Mouse (Mus musculus) heart, embryonic 15.5 days (tissue): ENCODE results near the gene Gm16181. TPM values are rescaled to one million over a fixed set of nuclear protein-coding genes. Genes with fewer than 3 reads are reported as not detected.
A peak's percentile ranks its signal among the peaks of the same experiment; 100 is the strongest.

Experiments
- ATAC-seq: fragments of 200-750 bp; cut with Nextera tagmentation; replicated peaks from 2 replicates; pipeline ENCODE4 v1.8.0; 2017; ENCODE audit warnings: low read depth, moderate TSS enrichment; ENCODE audit not compliant: insufficient number of reproducible peaks, insufficient read depth, low FRiP score
- H3K27ac ChIP-seq: fragments of 300-500 bp; sonication (generic); 2 replicates; pipeline ENCODE4 v1.5.1; 2015; ENCODE audit warnings: mild to moderate bottlenecking, inconsistent platforms
- H3K27me3 ChIP-seq: fragments of 300-500 bp; sonication (generic); 2 replicates; pipeline ENCODE4 v1.6.1; 2015; ENCODE audit warnings: inconsistent platforms
- H3K36me3 ChIP-seq: fragments of 300-500 bp; sonication (generic); 2 replicates; pipeline ENCODE4 v1.6.1; 2015; ENCODE audit warnings: mild to moderate bottlenecking, inconsistent platforms
- H3K4me1 ChIP-seq: fragments of 300-500 bp; sonication (generic); replicated peaks from 2 replicates; pipeline ENCODE4 v1.6.1; 2015; ENCODE audit warnings: inconsistent platforms
- H3K4me2 ChIP-seq: fragments of 300-500 bp; sonication (generic); 2 replicates; pipeline ENCODE4 v1.6.1; 2015; ENCODE audit warnings: inconsistent platforms, mild to moderate bottlenecking, moderate library complexity
- H3K4me3 ChIP-seq: fragments of 300-500 bp; sonication (generic); 2 replicates; pipeline ENCODE4 v1.5.1; 2015; ENCODE audit warnings: mild to moderate bottlenecking, inconsistent platforms
- H3K9ac ChIP-seq: fragments of 300-500 bp; sonication (generic); 2 replicates; pipeline ENCODE4 v1.6.1; 2015; ENCODE audit warnings: mild to moderate bottlenecking, inconsistent platforms
- H3K9me3 ChIP-seq: fragments of 300-500 bp; sonication (generic); replicated peaks from 2 replicates; pipeline ENCODE4 v1.6.1; 2016; ENCODE audit warnings: inconsistent platforms
- WGBS: fragments of 180-500 bp; shearing (Covaris S2); methylation state at CpG from one replicate; pipeline ENCODE4 v1.1.7; 2015; ENCODE audit warnings: mixed read lengths; 5-methylcytosine and 5-hydroxymethylcytosine counted together
- polyA plus RNA-seq: library from polyadenylated mRNA; unstranded; fragments of >200 nt; fragmentation: Nextera tagmentation; extraction: Ambion mirVana; gene quantifications from 2 replicates; pipeline ENCODE4 v1.2.1, GENCODE M21; 2015

Gm16181 gene
- polyA plus RNA-seq, 1 experiment from 2014 or later: 0.35 TPM

DNA sequence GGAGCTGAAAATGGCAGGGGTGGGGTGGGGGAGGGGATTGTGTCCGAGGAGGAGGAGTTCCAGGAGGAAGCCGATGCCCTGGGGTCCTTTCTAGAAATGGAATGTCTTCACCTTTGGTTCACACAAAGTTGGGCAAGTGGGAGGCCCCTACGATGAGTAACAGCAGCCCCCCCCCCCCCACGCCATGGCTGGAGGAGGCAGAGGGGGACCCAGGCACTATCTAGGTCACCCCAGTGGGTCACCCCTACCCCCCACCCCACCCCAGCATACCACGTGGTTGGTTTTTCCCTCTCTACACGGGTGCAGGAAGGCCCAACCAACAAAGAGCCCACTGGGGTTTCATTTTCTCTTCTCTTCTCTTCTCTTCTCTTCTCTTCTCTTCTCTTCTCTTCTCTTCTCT is 23.5 kb upstream of the Gm16181 start:
- Histone ChIP-seq H3K9ac (no peak overlapping the region), H3K9me3 (no peaks in the 10 kb centered on the region), H3K4me1 (peaks cover 21% of the 10 kb centered on the region), H3K27ac (no peak overlapping the region), H3K4me3 (no peak overlapping the region), H3K4me2 (no peak overlapping the region), H3K27me3 (peaks cover 77% of the 10 kb centered on the region), H3K36me3 (no peaks in the 10 kb centered on the region)
- WGBS: 28% methylated on average over 6 of the region's 6 CpGs
- ATAC-seq: no peak

- no peak overlapping the region for H3K4me3 ChIP-seq
- H3K9ac ChIP-seq: no peak overlapping the region
- no peak for ATAC-seq
- WGBS: 55% methylated on average over 7 of the region's 7 CpGs
- peaks cover 21% of the 10 kb centered on the region for H3K4me1 ChIP-seq
- H3K27me3 ChIP-seq: peaks cover 86% of the 10 kb centered on the region
- no peaks in the 10 kb centered on the region for H3K9me3 ChIP-seq
- no peak overlapping the region for H3K27ac ChIP-seq
- no peaks in the 10 kb centered on the region for H3K36me3 ChIP-seq
- H3K4me2 ChIP-seq: no peak overlapping the region
Observed at GRCm38 (mm10) chr17:35198029-35198428, 22.6 kb upstream of the Gm16181 start.

DNA sequence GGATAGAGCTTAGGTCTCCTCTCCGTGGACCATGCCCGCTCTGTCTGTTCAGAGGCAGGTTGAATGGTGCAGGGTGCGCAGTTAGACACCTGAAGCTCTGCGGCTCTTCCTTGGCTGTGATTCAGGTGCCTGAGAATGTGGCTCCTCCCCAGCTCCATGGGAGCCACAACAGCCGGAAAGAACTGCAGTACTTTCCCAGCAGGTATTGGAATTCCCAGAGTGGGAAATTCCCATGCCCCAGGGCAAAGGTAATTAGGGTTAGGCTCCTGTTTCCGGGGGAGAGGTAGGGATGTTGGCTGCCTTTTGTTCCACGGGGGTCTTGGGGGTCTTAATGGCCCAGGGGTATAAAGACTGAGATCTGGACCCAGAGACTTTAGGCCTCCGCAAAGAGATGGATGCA is 21.7 kb upstream of the Gm16181 start:
- Histone ChIP-seq H3K27ac (no peak overlapping the region), H3K36me3 (no peaks in the 10 kb centered on the region), H3K9ac (no peak overlapping the region), H3K4me2 (no peak overlapping the region), H3K4me1 (peaks cover 21% of the 10 kb centered on the region), H3K27me3 (peaks cover 89% of the 10 kb centered on the region), H3K4me3 (no peak overlapping the region), H3K9me3 (no peaks in the 10 kb centered on the region)
- WGBS: 42% methylated on average over 8 of the region's 8 CpGs
- no peak for ATAC-seq

DNA sequence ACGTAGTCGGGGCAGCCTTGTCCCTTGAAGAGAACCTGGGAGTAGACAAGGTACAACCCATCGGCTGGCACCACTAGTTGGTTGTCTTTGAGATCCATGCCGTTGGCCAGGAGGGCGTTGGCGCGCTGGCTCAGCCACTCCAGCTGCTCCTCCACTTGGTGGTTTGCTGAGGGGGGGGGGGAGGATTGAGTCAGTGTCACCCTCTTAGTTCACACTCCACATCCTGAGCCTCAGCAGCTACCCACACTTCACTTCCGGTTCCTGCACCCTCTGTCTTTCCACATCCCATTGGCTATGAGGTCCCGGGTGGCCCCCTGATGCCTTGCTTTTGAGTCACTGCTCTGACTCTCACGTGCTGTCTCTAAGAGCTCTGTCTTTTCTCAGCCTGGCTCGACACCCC is 20.2 kb upstream of the Gm16181 start:
- Histone ChIP-seq H3K9ac (no peak overlapping the region), H3K27ac (no peak overlapping the region), H3K27me3 (peaks cover 85% of the 10 kb centered on the region), H3K9me3 (no peaks in the 10 kb centered on the region), H3K36me3 (no peaks in the 10 kb centered on the region), H3K4me3 (no peak overlapping the region), H3K4me2 (0 out of 2 replicates have a peak overlapping the region, but pooled peaks have one; percentile 21), H3K4me1 (peaks cover 18% of the 10 kb centered on the region)
- no peak for ATAC-seq
- 68% methylated on average over 11 of the region's 11 CpGs for WGBS

DNA sequence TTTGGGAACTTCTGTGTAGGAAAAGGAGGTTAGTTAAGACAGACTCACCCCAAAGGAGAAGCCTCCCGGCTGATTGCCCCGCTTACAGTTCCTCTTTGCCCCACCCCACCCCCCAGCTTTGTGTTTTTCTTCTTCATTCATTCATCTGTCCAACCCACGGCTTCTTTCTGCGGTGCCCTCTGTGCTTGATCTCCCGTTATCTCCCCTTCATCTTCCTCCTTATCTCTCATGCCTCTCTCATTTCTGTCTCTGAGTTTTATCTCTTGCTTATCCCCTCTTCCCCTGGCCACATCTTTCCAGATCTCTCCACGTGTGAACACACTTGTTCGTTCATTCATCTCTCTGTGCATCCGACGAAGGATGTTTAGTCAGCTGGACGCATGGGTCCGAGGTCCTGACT is 19.5 kb upstream of the Gm16181 start:
- WGBS: 48% methylated on average over 11 of the region's 11 CpGs
- Histone ChIP-seq H3K4me2 (peak overlapping the region; percentile 21; the same call in 1 of the 2 replicates), H3K27me3 (peaks cover 79% of the 10 kb centered on the region), H3K4me3 (peak overlapping the region; percentile 18), H3K9me3 (no peaks in the 10 kb centered on the region), H3K9ac (no peak overlapping the region), H3K27ac (no peak overlapping the region), H3K36me3 (no peaks in the 10 kb centered on the region), H3K4me1 (peaks cover 11% of the 10 kb centered on the region)
- no peak for ATAC-seq

DNA sequence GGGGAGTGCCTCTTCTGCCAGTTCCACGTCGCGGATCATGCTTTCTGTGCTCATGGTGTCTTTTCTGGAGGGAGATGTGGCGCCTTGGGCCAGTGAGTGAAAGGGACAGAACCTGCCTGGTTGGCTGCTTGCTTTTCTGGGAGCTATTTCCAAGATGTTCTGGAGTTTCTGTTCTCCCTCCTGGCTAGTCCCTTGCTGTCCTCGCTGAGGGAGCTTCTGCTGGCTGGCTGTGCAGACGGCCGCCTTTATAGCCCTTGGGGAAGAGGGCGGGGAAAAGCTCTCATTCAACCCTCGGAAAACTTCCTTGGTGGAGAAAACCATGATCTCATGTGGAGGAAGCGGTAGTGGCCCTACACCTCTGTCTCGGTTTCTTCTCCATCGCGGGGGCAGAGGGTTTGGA is 18.8 kb upstream of the Gm16181 start, which contains the start of gene Tnf:
Gene Tnf, minus strand, starts transcription at position 221 of the 400 bp plus-strand sequence.
- peaks cover 78% of the 10 kb centered on the region for H3K27me3 ChIP-seq
- ATAC-seq: no peak
- H3K36me3 ChIP-seq: no peaks in the 10 kb centered on the region
- no peaks in the 10 kb centered on the region for H3K9me3 ChIP-seq
- H3K4me3 ChIP-seq: peak within 1 kb of the TSS; percentile 18
- peak within 1 kb of the TSS; percentile 21; the same call in 1 of the 2 replicates for H3K4me2 ChIP-seq
- no peak within 1 kb of the TSS for H3K27ac ChIP-seq
- H3K9ac ChIP-seq: 0 out of 2 replicates have a peak within 1 kb of the TSS, but pooled peaks have one; percentile 28
- peaks cover 6% of the 10 kb centered on the region; the same call in 1 of the 2 replicates for H3K4me1 ChIP-seq
- WGBS: 27% methylated on average over 13 of the region's 13 CpGs

DNA sequence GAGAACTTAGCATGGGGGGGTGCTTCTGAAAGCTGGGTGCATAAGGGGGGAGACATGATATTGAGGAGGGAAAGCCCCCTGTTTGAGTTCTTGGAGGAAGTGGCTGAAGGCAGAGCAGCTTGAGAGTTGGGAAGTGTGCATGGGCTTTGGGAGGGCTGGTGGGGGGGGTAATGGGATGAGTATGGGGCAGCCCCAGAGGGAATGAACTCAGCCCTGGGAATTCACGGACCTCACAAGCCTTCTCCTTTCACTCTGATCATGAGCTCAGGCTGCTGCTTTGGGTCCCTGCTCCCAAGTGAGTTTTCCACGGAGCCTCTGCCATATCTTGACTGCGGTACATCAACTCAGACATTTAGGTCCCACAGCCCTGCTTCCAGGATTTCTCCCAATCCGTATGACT is 18.2 kb upstream of the Gm16181 start:
- Histone ChIP-seq H3K27me3 (peaks cover 73% of the 10 kb centered on the region), H3K4me2 (no peak overlapping the region), H3K9me3 (no peaks in the 10 kb centered on the region), H3K4me3 (no peak overlapping the region), H3K9ac (no peak overlapping the region), H3K27ac (no peak overlapping the region), H3K4me1 (peaks cover 6% of the 10 kb centered on the region; the same call in 1 of the 2 replicates), H3K36me3 (no peaks in the 10 kb centered on the region)
- ATAC-seq: no peak
- WGBS: 68% methylated on average over 4 of the region's 4 CpGs

DNA sequence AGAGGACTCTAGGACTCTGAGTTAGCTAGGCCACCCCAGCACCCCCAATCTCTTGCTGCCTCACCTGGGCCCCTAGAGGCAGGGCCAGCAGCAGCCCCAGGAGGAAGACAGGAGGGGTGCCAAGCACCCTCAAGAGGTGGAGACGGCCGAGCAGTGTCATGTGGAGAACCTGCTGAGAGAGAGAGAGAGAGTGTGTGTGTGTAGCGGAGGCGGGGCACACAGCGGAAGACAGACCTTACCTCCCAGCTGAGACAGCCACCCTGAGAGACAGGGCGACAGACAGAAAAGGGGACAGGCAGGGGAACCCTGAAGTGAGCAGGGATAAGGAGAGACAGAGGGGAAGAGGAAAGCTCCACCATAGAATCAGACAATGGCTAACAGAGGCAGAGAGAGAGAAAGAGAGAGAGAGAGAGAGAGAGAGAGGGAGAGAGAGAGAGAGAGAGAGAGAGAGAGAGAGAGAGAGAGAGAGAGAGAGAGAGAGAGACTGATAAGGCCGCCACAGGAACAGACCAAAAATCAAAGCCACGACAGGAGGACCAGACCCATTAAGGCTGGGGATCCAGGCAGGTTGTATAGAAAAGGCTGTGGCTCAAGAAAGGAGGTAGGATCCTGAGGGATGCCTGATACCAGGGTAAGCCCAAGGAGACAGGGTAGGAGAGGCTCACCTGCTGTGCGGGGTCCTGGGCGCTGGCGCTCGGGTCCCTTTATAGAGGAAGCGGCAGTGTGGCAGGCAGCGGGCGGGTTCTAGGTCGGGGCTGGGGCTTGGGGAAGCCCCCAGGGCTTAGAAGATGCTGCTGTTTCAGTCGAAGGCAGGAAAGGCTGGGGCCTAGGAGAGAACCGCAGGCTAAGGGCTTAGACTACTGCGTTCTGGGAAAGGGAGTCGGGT is 15.9 kb upstream of the Gm16181 start, which contains the start of gene Lta:
Gene Lta, minus strand, starts transcription at position 858 of the 886 bp plus-strand sequence.
- H3K4me3 ChIP-seq: no peak within 1 kb of the TSS
- peaks cover 6% of the 10 kb centered on the region; the same call in 1 of the 2 replicates for H3K4me1 ChIP-seq
- H3K27me3 ChIP-seq: peaks cover 59% of the 10 kb centered on the region
- H3K9me3 ChIP-seq: no peaks in the 10 kb centered on the region
- no peak within 1 kb of the TSS for H3K27ac ChIP-seq
- ATAC-seq: no peak
- 24% methylated on average over 20 of the region's 20 CpGs for WGBS
- H3K9ac ChIP-seq: no peak within 1 kb of the TSS
- H3K4me2 ChIP-seq: peak within 1 kb of the TSS; percentile 16; the same call in 1 of the 2 replicates
- H3K36me3 ChIP-seq: no peaks in the 10 kb centered on the region

DNA sequence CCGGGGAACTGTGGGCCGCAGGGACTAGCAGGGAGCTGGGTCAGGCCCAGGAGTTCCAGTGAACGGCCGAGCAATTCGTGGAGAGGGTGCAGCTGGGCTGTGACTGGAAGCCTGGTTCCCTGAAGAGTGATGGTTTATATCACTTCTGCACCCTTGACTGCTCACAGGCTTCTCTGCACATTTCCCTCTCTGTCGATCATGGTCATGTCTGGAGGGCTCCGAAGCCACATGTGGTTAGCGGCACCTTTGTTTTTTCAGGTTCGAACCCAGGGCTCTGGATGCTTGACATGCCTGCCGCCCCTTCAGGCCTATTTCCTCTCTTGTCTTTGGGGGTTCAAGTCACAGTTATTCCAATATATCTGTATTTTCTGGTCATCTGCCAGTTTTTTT is 15.3 kb upstream of the Gm16181 start:
- ATAC-seq: no peak
- peaks cover 52% of the 10 kb centered on the region for H3K27me3 ChIP-seq

DNA sequence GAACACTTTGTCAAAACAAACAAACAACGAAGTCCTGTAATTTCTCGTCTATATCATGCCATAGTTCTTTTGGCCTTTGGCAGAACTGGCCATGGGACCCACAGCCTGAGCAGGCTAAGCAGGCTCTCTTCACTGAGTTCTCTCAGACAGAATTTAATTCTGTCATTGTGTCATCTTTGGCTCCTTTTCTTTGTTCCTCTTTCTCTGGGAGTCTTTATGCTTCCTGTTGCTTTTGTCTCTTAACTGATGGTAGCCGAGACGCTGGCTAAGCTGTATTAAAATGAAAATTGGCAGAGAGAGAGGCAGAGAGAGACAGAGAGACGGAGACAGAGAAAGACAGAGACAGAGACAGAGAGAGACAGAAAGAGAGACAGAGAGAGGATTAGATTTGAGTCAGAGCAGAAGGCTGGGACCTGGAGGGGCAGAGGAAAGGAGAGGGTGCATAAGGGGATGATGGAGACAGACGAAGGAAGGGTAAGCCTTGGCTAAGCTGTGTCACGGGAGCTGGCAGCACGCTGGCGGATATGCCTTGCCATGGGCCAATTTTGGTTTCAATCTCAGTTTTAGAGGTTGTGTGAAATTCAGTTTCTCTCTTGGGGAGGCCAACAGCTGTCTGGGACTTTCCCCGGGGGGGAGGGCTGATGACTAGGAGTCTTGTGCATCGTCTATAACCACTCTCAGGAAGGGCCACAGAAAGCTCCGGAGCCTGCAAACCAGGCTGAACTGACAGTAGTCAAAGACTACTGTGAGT is 10.7 kb upstream of the Gm16181 start:
- no peak overlapping the region for H3K4me2 ChIP-seq
- H3K36me3 ChIP-seq: no peaks in the 10 kb centered on the region
- H3K9ac ChIP-seq: no peak overlapping the region
- H3K4me3 ChIP-seq: no peak overlapping the region
- no peak for ATAC-seq
- H3K4me1 ChIP-seq: peaks cover 7% of the 10 kb centered on the region; the same call in 1 of the 2 replicates
- H3K27ac ChIP-seq: no peak overlapping the region
- H3K9me3 ChIP-seq: no peaks in the 10 kb centered on the region
- 59% methylated on average over 12 of the region's 12 CpGs for WGBS
- peaks cover 11% of the 10 kb centered on the region for H3K27me3 ChIP-seq

More for the DNA sequence above, 15.3 kb upstream of the Gm16181 start:
- H3K9me3 ChIP-seq: no peaks in the 10 kb centered on the region
- H3K9ac ChIP-seq: no peak overlapping the region
- no peaks in the 10 kb centered on the region for H3K36me3 ChIP-seq
- peaks cover 6% of the 10 kb centered on the region; the same call in 1 of the 2 replicates for H3K4me1 ChIP-seq
- no peak overlapping the region for H3K27ac ChIP-seq
- H3K4me2 ChIP-seq: peak overlapping the region; percentile 16; the same call in 1 of the 2 replicates
- WGBS: 48% methylated on average over 10 of the region's 10 CpGs
- H3K4me3 ChIP-seq: no peak overlapping the region

- H3K4me3 ChIP-seq: no peak overlapping the region
Observed at GRCm38 (mm10) chr17:35210593-35210992, 10.0 kb upstream of the Gm16181 start.

More at GRCm38 (mm10) chr17:35210593-35210992, 10.0 kb upstream of the Gm16181 start:
- Histone ChIP-seq H3K4me2 (no peak overlapping the region), H3K27ac (no peak overlapping the region), H3K27me3 (peaks cover 5% of the 10 kb centered on the region; the same call in 1 of the 2 replicates), H3K36me3 (no peaks in the 10 kb centered on the region), H3K9ac (no peak overlapping the region), H3K4me1 (0 out of 2 replicates have a peak, but pooled peaks cover 4% of the 10 kb centered on the region), H3K9me3 (no peaks in the 10 kb centered on the region)
- 61% methylated on average over 3 of the region's 3 CpGs for WGBS
- ATAC-seq: no peak
